Mouse (Mus musculus): ENCODE measurements at regions not wholly inside any gene's neighbourhood (a gene's known extent, or its start where the extent isn't known, plus 50 kb on each side); places are given as distances from the start of the nearest gene placed in this dataset.

DNA sequence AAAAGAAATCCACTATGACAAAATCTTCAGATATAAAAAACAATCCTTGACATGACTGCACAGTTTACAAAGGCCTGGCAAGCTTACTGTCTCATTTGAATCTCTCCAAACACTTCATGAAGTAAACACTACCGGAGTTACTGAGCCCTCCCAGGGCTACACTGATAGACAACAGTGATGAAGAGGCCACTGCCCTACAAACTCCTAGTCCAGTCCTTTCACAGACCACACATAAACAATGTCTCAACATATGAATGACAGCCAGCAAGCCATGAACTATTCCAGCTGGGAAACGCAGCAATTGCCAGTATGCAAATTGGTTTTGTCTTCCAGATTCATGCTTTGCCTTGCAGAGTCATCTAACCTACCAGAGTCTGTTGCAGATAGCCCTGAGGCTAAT lies 180.1 kb downstream of the Gsdmc2 start:
- no peak for ATAC-seq (ENCODE audit: low FRiP score)
- Histone ChIP-seq H3K4me1 (no peaks in the 10 kb centered on the region), H3K36me3 (no peaks in the 10 kb centered on the region), H3K4me2 (replicated peaks) (no peak overlapping the region), H3K27ac (no peak overlapping the region), H3K27me3 (no peaks in the 10 kb centered on the region), H3K4me3 (no peak overlapping the region), H3K9ac (no peak overlapping the region), H3K9me3 (replicated peaks) (no peaks in the 10 kb centered on the region)
- WGBS, result 64% methylated on average over 2 of the region's 2 CpGs

- H3K9me3 ChIP-seq (replicated peaks), result no peaks in the 10 kb centered on the region
- ATAC-seq (ENCODE audit: low FRiP score), result no peak
Observed at GRCm38 (mm10) chr15:63662183-63662582, 182.8 kb downstream of the Gsdmc2 start.

DNA sequence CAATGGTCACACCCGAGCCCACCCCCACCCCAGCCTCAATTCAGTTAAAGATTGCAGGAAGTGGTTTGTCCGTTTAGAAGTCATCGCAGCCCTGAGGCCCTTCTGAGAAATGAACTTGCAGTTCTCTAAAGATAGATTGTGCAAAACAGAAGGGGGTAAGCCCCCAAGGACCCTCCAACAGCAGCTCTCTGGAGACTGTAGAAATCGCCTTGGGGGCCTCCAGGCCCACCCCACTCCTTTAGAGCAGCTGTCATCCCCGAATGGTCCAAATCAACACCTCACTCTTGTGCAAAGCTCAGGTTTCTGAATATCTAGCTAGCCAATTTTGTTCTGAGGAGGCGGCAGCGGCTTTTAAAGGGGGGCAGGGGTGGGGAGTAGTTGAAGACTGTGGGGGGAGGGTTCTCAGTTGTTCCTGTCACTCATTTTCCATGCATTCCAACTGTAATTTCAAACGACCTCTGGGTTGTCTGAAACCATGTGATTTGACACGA lies 186.9 kb downstream of the Gsdmc2 start:
- no peaks in the 10 kb centered on the region for H3K27me3 ChIP-seq
- WGBS, result 66% methylated on average over 9 of the region's 9 CpGs
- H3K4me1 ChIP-seq, result peaks cover 2% of the 10 kb centered on the region; the same call in 1 of the 2 replicates
- no peak overlapping the region for H3K4me3 ChIP-seq
- ATAC-seq (ENCODE audit: low FRiP score), result no peak
- H3K9ac ChIP-seq, result no peak overlapping the region
- no peak overlapping the region for H3K4me2 ChIP-seq (replicated peaks)
- no peaks in the 10 kb centered on the region for H3K36me3 ChIP-seq
- no peak overlapping the region for H3K27ac ChIP-seq
- H3K9me3 ChIP-seq (replicated peaks), result no peaks in the 10 kb centered on the region

More at GRCm38 (mm10) chr15:63662183-63662582, 182.8 kb downstream of the Gsdmc2 start:
- 77% methylated on average over 3 of the region's 3 CpGs for WGBS
- no peak overlapping the region for H3K4me2 ChIP-seq (replicated peaks)
- no peak overlapping the region for H3K9ac ChIP-seq
- no peaks in the 10 kb centered on the region for H3K27me3 ChIP-seq
- peaks cover 2% of the 10 kb centered on the region; the same call in 1 of the 2 replicates for H3K4me1 ChIP-seq
- H3K36me3 ChIP-seq, result no peaks in the 10 kb centered on the region
- H3K27ac ChIP-seq, result no peak overlapping the region
- H3K4me3 ChIP-seq, result no peak overlapping the region

- WGBS, result 43% methylated on average over 11 of the region's 11 CpGs
- no peak overlapping the region for H3K27ac ChIP-seq
- ATAC-seq (ENCODE audit: low FRiP score), result peak; percentile 35
Observed at GRCm38 (mm10) chr15:63652216-63652961, 192.6 kb downstream of the Gsdmc2 start.

DNA sequence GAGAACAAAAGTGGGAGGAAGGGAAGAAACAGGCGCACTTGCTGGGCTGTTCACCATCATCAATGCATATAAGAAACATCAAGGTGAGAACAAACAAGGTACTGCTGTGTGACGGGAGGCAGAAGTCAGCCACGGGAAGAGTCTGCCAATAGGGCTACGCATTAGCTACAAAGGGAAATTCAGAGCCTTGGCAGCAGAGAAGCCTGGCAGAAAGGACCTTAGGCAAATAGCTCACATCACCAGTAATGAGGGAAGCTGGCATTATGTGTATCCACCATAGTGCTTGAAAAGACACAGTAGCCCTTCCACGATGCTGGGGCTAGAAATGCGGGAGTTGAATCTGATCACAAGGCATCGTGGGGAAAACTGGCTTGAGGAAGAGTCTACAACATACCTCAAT lies 193.9 kb downstream of the Gsdmc2 start:
- Histone ChIP-seq H3K9ac (no peak overlapping the region), H3K4me1 (0 out of 2 replicates have a peak, but pooled peaks cover 3% of the 10 kb centered on the region), H3K9me3 (replicated peaks) (no peaks in the 10 kb centered on the region), H3K36me3 (no peaks in the 10 kb centered on the region), H3K27me3 (no peaks in the 10 kb centered on the region), H3K27ac (no peak overlapping the region), H3K4me3 (no peak overlapping the region), H3K4me2 (replicated peaks) (no peak overlapping the region)
- ATAC-seq (ENCODE audit: low FRiP score), result no peak
- WGBS, result 86% methylated on average over 7 of the region's 7 CpGs

More at GRCm38 (mm10) chr15:63652216-63652961, 192.6 kb downstream of the Gsdmc2 start:
- Histone ChIP-seq H3K4me2 (replicated peaks) (no peak overlapping the region), H3K9ac (no peak overlapping the region), H3K4me1 (0 out of 2 replicates have a peak, but pooled peaks cover 3% of the 10 kb centered on the region), H3K27me3 (no peaks in the 10 kb centered on the region), H3K9me3 (replicated peaks) (no peaks in the 10 kb centered on the region), H3K36me3 (no peaks in the 10 kb centered on the region), H3K4me3 (no peak overlapping the region)

- H3K27me3 ChIP-seq, result no peaks in the 10 kb centered on the region
- no peaks in the 10 kb centered on the region for H3K36me3 ChIP-seq
- no peak for ATAC-seq (ENCODE audit: low FRiP score)
- H3K4me3 ChIP-seq, result no peak overlapping the region
- no peaks in the 10 kb centered on the region for H3K9me3 ChIP-seq (replicated peaks)
- 85% methylated on average over 12 of the region's 12 CpGs for WGBS
- H3K9ac ChIP-seq, result no peak overlapping the region
- H3K4me2 ChIP-seq (replicated peaks), result no peak overlapping the region
- H3K27ac ChIP-seq, result no peak overlapping the region
- 0 out of 2 replicates have a peak, but pooled peaks cover 3% of the 10 kb centered on the region for H3K4me1 ChIP-seq
Observed at GRCm38 (mm10) chr15:63648142-63648989, 196.6 kb downstream of the Gsdmc2 start.

DNA sequence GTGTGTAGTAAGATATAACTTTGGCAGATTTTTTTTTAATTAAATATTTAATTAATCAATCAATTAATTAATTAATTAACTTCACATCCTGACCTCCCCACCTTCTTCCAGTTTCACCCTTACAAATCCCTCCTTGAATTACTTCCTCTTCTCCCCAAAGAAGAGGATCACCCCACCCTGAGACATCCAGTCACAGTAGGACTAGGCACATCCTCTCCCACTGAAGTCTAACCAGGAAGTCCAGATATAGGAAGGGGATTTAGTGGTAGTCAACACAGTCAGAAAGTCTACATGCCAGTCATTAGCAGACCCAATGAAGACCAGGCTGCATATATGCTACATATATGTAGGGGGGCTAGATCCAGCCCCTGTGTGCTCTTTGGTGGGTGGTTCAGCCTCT lies 220.2 kb downstream of the Gsdmc2 start:
- Histone ChIP-seq H3K4me3 (no peak overlapping the region), H3K27ac (no peak overlapping the region), H3K27me3 (no peaks in the 10 kb centered on the region), H3K36me3 (no peaks in the 10 kb centered on the region), H3K9me3 (replicated peaks) (no peaks in the 10 kb centered on the region), H3K9ac (no peak overlapping the region), H3K4me1 (no peaks in the 10 kb centered on the region), H3K4me2 (replicated peaks) (no peak overlapping the region)
- ATAC-seq (ENCODE audit: low FRiP score), result no peak

- WGBS, result 61% methylated on average over 2 of the region's 2 CpGs
- Histone ChIP-seq H3K27me3 (no peaks in the 10 kb centered on the region), H3K9ac (no peak overlapping the region), H3K4me3 (no peak overlapping the region), H3K4me1 (no peaks in the 10 kb centered on the region), H3K4me2 (replicated peaks) (no peak overlapping the region), H3K9me3 (replicated peaks) (no peaks in the 10 kb centered on the region), H3K36me3 (no peaks in the 10 kb centered on the region), H3K27ac (no peak overlapping the region)
- peak; percentile 61 for ATAC-seq (ENCODE audit: low FRiP score)
Observed at GRCm38 (mm10) chr15:63624249-63624648, 220.7 kb downstream of the Gsdmc2 start.

DNA sequence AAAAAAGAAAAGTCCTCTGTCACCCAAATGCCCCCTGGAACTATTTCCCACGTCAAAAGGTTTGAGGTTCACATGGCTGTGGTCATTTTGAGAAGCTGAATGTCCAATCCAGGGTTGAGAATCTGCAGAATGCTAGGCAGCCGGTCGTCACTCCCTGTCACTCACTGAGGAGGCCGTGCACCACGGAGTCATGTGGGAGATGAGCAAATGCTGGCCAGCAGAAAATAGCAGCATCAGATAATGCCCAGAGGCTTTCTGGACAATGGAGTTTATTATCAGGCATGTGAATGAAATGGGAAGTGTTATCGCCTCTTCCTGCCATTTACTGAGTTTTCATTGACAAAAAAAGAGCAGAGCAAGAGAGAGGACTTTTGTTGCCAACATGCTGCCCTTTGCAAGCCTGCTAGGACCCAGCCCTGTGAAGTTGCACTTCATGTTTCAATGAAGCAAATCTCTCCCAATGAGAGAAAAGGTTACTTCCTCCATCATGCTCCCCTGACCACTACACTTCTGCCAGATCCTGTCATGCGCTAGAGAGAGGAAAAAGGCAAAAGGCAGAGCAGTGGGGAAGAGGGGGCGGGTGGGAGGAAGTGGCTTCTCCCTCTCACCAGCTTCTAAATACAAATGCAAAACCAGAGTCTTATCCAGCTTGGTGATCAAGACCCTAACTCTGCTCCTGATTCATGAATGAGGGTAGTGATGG lies 228.3 kb downstream of the Gsdmc2 start:
- H3K27me3 ChIP-seq, result no peaks in the 10 kb centered on the region
- no peaks in the 10 kb centered on the region for H3K36me3 ChIP-seq
- H3K4me3 ChIP-seq, result no peak overlapping the region
- H3K9me3 ChIP-seq (replicated peaks), result no peaks in the 10 kb centered on the region
- no peak overlapping the region for H3K4me2 ChIP-seq (replicated peaks)
- H3K27ac ChIP-seq, result no peak overlapping the region
- 71% methylated on average over 8 of the region's 8 CpGs for WGBS
- H3K9ac ChIP-seq, result no peak overlapping the region
- no peaks in the 10 kb centered on the region for H3K4me1 ChIP-seq
- no peak for ATAC-seq (ENCODE audit: low FRiP score)

DNA sequence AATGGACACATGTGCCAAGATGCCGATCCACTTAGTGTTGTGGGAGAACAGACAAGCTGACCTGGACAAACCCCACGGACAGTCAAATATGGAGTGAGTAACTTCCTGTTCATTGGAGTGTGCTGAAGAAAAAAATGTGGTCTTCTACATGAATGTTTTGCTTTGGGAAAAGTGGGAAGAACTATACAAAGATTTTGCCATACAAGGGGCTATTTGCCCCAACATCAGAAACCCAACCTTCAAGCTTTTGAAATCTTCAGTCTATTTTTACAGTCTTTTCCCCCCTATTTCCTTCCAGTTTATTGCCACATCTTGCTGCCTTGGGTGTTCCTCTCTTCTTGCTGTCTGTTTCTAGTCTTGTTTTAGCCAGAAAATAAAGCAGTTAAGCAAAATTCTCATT lies 230.8 kb downstream of the Gsdmc2 start:
- Histone ChIP-seq H3K27ac (no peak overlapping the region), H3K36me3 (no peaks in the 10 kb centered on the region), H3K4me1 (no peaks in the 10 kb centered on the region), H3K4me2 (replicated peaks) (no peak overlapping the region), H3K9ac (no peak overlapping the region), H3K4me3 (no peak overlapping the region), H3K9me3 (replicated peaks) (no peaks in the 10 kb centered on the region), H3K27me3 (no peaks in the 10 kb centered on the region)
- 89% methylated on average over 2 of the region's 2 CpGs for WGBS
- no peak for ATAC-seq (ENCODE audit: low FRiP score)

- no peak for ATAC-seq (ENCODE audit: low FRiP score)
- H3K36me3 ChIP-seq, result no peaks in the 10 kb centered on the region
- H3K9me3 ChIP-seq (replicated peaks), result no peaks in the 10 kb centered on the region
- H3K4me3 ChIP-seq, result no peak overlapping the region
- H3K9ac ChIP-seq, result no peak overlapping the region
- H3K27me3 ChIP-seq, result no peaks in the 10 kb centered on the region
- H3K4me2 ChIP-seq (replicated peaks), result no peak overlapping the region
- H3K4me1 ChIP-seq, result no peaks in the 10 kb centered on the region
- H3K27ac ChIP-seq, result no peak overlapping the region
- 95% methylated on average over 1 of the region's 1 CpGs for WGBS
Observed at GRCm38 (mm10) chr15:63613120-63613519, 231.9 kb downstream of the Gsdmc2 start.

DNA sequence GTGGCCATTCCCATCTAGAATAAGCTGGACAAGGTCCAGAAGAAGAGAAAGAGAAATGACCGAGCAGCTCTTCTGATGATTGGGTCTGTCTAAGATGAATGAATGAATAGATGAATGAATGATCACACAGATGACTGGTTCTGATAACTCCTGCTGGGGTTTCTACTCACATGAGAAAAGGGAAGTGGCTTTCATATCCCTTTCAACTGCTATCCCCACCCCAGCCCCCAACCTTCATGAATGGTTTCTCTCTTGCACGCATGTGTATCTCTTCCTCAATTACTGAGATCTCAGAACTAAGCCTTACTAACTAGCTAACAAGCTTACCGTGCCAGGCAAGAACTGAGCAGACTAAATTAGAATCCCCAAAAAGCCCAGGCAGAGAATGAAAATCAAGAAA lies 233.8 kb downstream of the Gsdmc2 start:
- WGBS, result 84% methylated on average over 3 of the region's 3 CpGs
- ATAC-seq (ENCODE audit: low FRiP score), result no peak
- Histone ChIP-seq H3K4me3 (no peak overlapping the region), H3K4me1 (no peaks in the 10 kb centered on the region), H3K27me3 (no peaks in the 10 kb centered on the region), H3K9me3 (replicated peaks) (no peaks in the 10 kb centered on the region), H3K4me2 (replicated peaks) (no peak overlapping the region), H3K36me3 (no peaks in the 10 kb centered on the region), H3K9ac (no peak overlapping the region), H3K27ac (no peak overlapping the region)
